Mouse (Mus musculus) spleen, adult 2 months (tissue): ENCODE results near the gene Nbea.

ENCODE experiments used
- CTCF ChIP-seq: fragments of 200-500 bp; IDR thresholded peaks from 2 replicates; pipeline ENCODE4 v1.5.1; 2011; ENCODE audit warnings: mild to moderate bottlenecking, inconsistent platforms; ENCODE audit not compliant: insufficient read depth, insufficient read length, insufficient replicate concordance; ENCODE audit errors: extremely low read depth
- POLR2A ChIP-seq: fragments of 200-500 bp; IDR thresholded peaks from 2 replicates; pipeline ENCODE4 v1.6.1; 2011; ENCODE audit warnings: low read depth, low read length, inconsistent platforms

DNA sequence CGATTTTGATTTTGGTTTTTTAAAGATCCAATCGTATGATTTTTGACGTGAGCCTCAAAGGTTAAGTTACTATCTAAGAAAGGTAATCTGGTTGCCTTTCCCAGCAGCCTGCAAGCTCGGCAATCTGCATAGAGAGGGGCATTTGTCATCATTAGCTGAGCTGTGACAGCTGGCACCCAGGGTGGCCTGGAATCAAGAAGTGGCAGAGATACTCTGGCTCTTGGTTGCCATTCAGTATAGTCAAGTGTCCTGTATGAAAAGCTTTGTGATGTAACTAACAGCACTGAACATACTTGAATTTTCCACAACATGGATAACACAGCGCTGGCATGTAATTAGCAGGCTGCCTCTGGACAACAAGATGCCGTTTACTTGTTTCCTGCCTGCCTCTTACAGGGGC lies 409.3 kb downstream of the Nbea start:
- no peak for TF ChIP-seq CTCF
- no peak for TF ChIP-seq POLR2A
